Mouse (Mus musculus): ENCODE data around the gene Cd300lg.

GRCm38 (mm10) chr11:102072729-102073128, 31.4 kb downstream of the Cd300lg start:
- TF ChIP-seq CTCF (IDR thresholded peaks at IDR 0.05; ENCODE audit: control insufficient read depth, insufficient read depth, low read length) (no peak), POLR2A (IDR thresholded peaks at IDR 0.05; ENCODE audit: borderline replicate concordance, control insufficient read depth, low read depth, low read length) (no peak)

All from bone marrow, adult 2 months (tissue).